Mouse (Mus musculus) liver, adult 2 months (tissue): ENCODE measurements around the gene Syne4. TPM values are rescaled to one million over a fixed set of nuclear protein-coding genes. Genes with fewer than 3 reads are reported as not detected.

Experiments
- DNase-seq: peaks from one replicate; pipeline ENCODE4 v3.0.0-alpha.2; 2011; ENCODE audit warnings: low read depth, low spot score; ENCODE audit errors: extremely low read depth
- H3K27ac ChIP-seq: fragments of 200-500 bp; replicated peaks from 2 replicates; pipeline ENCODE4 v1.5.1; 2012; ENCODE audit warnings: low read depth, mild to moderate bottlenecking, control low read depth, inconsistent platforms, low read length; ENCODE audit not compliant: insufficient read depth
- H3K27me3 ChIP-seq: fragments of 200-500 bp; 2 replicates; pipeline ENCODE4 v1.6.1; 2012; ENCODE audit warnings: mild to moderate bottlenecking, moderate library complexity, low read length, inconsistent platforms; ENCODE audit not compliant: control insufficient read depth, insufficient read depth
- H3K36me3 ChIP-seq: fragments of 200-500 bp; 2 replicates; pipeline ENCODE4 v1.6.1; 2012; ENCODE audit warnings: low read length, inconsistent platforms; ENCODE audit not compliant: control insufficient read depth, insufficient read depth
- H3K4me1 ChIP-seq: fragments of 200-500 bp; 2 replicates; pipeline ENCODE4 v1.6.1; 2011; ENCODE audit warnings: low read length; ENCODE audit not compliant: control insufficient read depth, insufficient read depth
- H3K4me3 ChIP-seq: fragments of 200-500 bp; 2 replicates; pipeline ENCODE4 v1.5.1; 2011; ENCODE audit warnings: low read depth, mild to moderate bottlenecking, control low read depth, low read length, moderate library complexity; ENCODE audit not compliant: insufficient read depth
- H3K79me2 ChIP-seq: fragments of 200-500 bp; 2 replicates; pipeline ENCODE4 v1.6.1; 2012; ENCODE audit warnings: inconsistent platforms, mild to moderate bottlenecking, low read length, moderate library complexity; ENCODE audit not compliant: control insufficient read depth, insufficient read depth
- H3K9ac ChIP-seq: fragments of 200-500 bp; 2 replicates; pipeline ENCODE4 v1.6.1; 2012; ENCODE audit warnings: low read depth, mild to moderate bottlenecking, control low read depth, inconsistent platforms, low read length
- CTCF ChIP-seq: fragments of 200-500 bp; IDR thresholded peaks from 2 replicates; pipeline ENCODE4 v1.5.1; 2011; ENCODE audit warnings: low read depth, low read length, control low read depth
- POLR2A ChIP-seq: fragments of 200-500 bp; IDR thresholded peaks from 2 replicates; pipeline ENCODE4 v1.6.1; 2011; ENCODE audit warnings: low read length, control low read depth; ENCODE audit not compliant: insufficient read depth; ENCODE audit errors: extremely low read depth
- WGBS: fragments of 180-500 bp; shearing (Covaris S2); methylation state at CpG from one replicate; pipeline ENCODE4 v1.1.7; 2018; 5-methylcytosine and 5-hydroxymethylcytosine counted together
- polyA plus RNA-seq: library from polyadenylated mRNA; depleted of rRNA; stranded (reverse); fragments of >200 nt; gene quantifications from 2 replicates; pipeline ENCODE4 v1.2.3, GENCODE M21; 2012
- total RNA-seq: library from RNA; depleted of rRNA; stranded (reverse); fragments of >200 nt; gene quantifications from 2 replicates; pipeline ENCODE4 v1.2.3, GENCODE M21; 2014

Syne4 gene
- total and polyA plus RNA-seq, 2 experiments: 3.5 to 4.9 TPM

GRCm38 (mm10) chr7:30282740-30283139, 31.9 kb upstream of the Syne4 start:
- H3K27me3 ChIP-seq: no peaks in the 10 kb centered on the region
- H3K36me3 ChIP-seq: no peaks in the 10 kb centered on the region
- no peak overlapping the region for H3K9ac ChIP-seq
- TF ChIP-seq POLR2A (no peak), CTCF (no peak)
- 87% methylated on average over 7 of the region's 7 CpGs for whole genome bisulfite sequencing
- no peak overlapping the region for H3K27ac ChIP-seq
- no peaks in the 10 kb centered on the region for H3K4me1 ChIP-seq
- no peak for DNase-seq
- H3K79me2 ChIP-seq: no peaks in the 10 kb centered on the region
- H3K4me3 ChIP-seq: no peak overlapping the region

GRCm38 (mm10) chr7:30286701-30287410, 27.8 kb upstream of the Syne4 start:
- no peak for DNase-seq
- Histone ChIP-seq H3K36me3 (no peaks in the 10 kb centered on the region), H3K4me3 (no peak overlapping the region), H3K79me2 (no peaks in the 10 kb centered on the region), H3K27me3 (no peaks in the 10 kb centered on the region; the same call in none of the 2 replicates), H3K27ac (no peak overlapping the region), H3K9ac (no peak overlapping the region), H3K4me1 (no peaks in the 10 kb centered on the region)
- WGBS: 63% methylated on average over 8 of the region's 8 CpGs
- no peak for TF ChIP-seq CTCF
- TF ChIP-seq POLR2A: no peak

- Histone ChIP-seq H3K4me1 (no peaks in the 10 kb centered on the region), H3K4me3 (no peak overlapping the region), H3K27me3 (no peaks in the 10 kb centered on the region; the same call in none of the 2 replicates), H3K79me2 (no peaks in the 10 kb centered on the region), H3K27ac (no peak overlapping the region), H3K9ac (no peak overlapping the region), H3K36me3 (no peaks in the 10 kb centered on the region)
- no peak for DNase-seq
- WGBS: 69% methylated on average over 6 of the region's 6 CpGs
- TF ChIP-seq CTCF: no peak
- TF ChIP-seq POLR2A: no peak
Measured at GRCm38 (mm10) chr7:30288046-30288445, 26.6 kb upstream of the Syne4 start.

- no peak overlapping the region for H3K27ac ChIP-seq
- no peak for DNase-seq
- H3K9ac ChIP-seq: no peak overlapping the region
- H3K27me3 ChIP-seq: no peaks in the 10 kb centered on the region; the same call in none of the 2 replicates
- TF ChIP-seq POLR2A (no peak), CTCF (no peak)
- no peaks in the 10 kb centered on the region for H3K36me3 ChIP-seq
- H3K79me2 ChIP-seq: no peaks in the 10 kb centered on the region
- H3K4me1 ChIP-seq: no peaks in the 10 kb centered on the region
- 69% methylated on average over 7 of the region's 7 CpGs for WGBS
- H3K4me3 ChIP-seq: no peak overlapping the region
Measured at GRCm38 (mm10) chr7:30289071-30289713, 25.4 kb upstream of the Syne4 start.

GRCm38 (mm10) chr7:30289714-30290399, 24.8 kb upstream of the Syne4 start:
- DNase-seq: no peak
- WGBS: 76% methylated on average over 10 of the region's 10 CpGs

More at GRCm38 (mm10) chr7:30289714-30290399, 24.8 kb upstream of the Syne4 start:
- H3K27ac ChIP-seq: no peak overlapping the region
- no peaks in the 10 kb centered on the region for H3K36me3 ChIP-seq
- no peak overlapping the region for H3K9ac ChIP-seq
- H3K79me2 ChIP-seq: no peaks in the 10 kb centered on the region
- no peak for TF ChIP-seq POLR2A
- no peak for TF ChIP-seq CTCF
- no peaks in the 10 kb centered on the region for H3K4me1 ChIP-seq
- no peak overlapping the region for H3K4me3 ChIP-seq
- H3K27me3 ChIP-seq: no peaks in the 10 kb centered on the region; the same call in none of the 2 replicates
